ENCODE assay signal across 15 mouse cellular contexts in the genomic region with DNA sequence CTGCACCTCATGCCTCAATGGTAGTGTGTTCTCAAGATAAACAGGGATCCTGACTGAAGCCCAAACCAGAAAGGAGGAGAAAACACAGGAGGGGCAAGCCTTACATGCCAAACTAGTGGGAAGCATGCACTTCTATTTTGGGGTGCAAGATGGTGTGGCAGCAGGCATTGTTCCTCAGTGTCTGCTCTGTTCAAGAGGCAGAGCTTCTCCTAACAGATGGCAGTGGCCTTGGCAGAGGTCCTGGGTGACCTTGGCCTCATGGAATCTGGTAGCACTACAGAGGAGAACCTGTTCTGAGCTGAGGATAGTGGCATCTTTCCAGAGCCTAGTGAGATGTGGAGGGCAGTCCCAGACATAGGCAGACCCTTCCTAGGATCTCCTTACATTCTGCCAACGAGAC.
DNase-seq lines count a peak whose midpoint lies in the region; ATAC-seq lines count a peak whose summit lies in the region.
"Had no signal": no experiment of that assay in that cellular context is flagged by ENCODE, and none has a peak within 500 bp of the region (broad histone marks: within the 10 kb centered on the region; RNA-seq: fewer than 3 reads in every experiment).

No protein-coding gene starts in this region.

- peak; percentile 27; the same call in 1 of the 2 replicates for ATAC-seq in frontal cortex, adult (ENCODE audit: low TSS enrichment)
- ATAC-seq: forebrain, embryonic 13.5 days; midbrain, embryonic 15.5 days had no signal

- intact Hi-C loops in left cerebral cortex, postnatal 4 days (cut with DNase I), result no loop called here

- no peak for DNase-seq in frontal cortex, adult 2 months (ENCODE audit: extremely low spot score in 1 of 2, low spot score in 1 of 2)
- peak; percentile 73 for DNase-seq in left cerebral cortex, postnatal 4 days
- no peak for DNase-seq in left cerebral cortex, adult 11 months (ENCODE audit: low spot score)
- peak; percentile 89 to 94 for DNase-seq in cerebellum, postnatal 14 days
- peak; percentile 53 to 56 for DNase-seq in layer of hippocampus, postnatal 36 days
- no peak for DNase-seq in right cerebral cortex, postnatal 36 days (ENCODE audit: low spot score in 2 of 2)
- no peak for DNase-seq in Muller cell, postnatal 12 days (ENCODE audit: inconsistent ontology term)
- DNase-seq: gastrocnemius, adult 2 months; kidney, adult 11 months; kidney, postnatal 14 days; lung, embryonic 14.5 days; thymus, postnatal 36 days had no signal

Comparison
In these comparisons a context has a peak if more than half of its experiments do, and no peak if none do; other contexts are left out.
1. DNase-seq: peak in left cerebral cortex, postnatal 4 days (single experiment), cerebellum, postnatal 14 days (2 of 2) and layer of hippocampus, postnatal 36 days (2 of 2); none in frontal cortex, adult 2 months (0 of 2), left cerebral cortex, adult 11 months (single experiment), right cerebral cortex, postnatal 36 days (0 of 2) and Muller cell, postnatal 12 days (single experiment).